Mouse (Mus musculus): ENCODE measurements at regions not wholly inside any gene's neighbourhood (a gene's known extent, or its start where the extent isn't known, plus 50 kb on each side); places are given as distances from the start of the nearest gene placed in this dataset.

DNA sequence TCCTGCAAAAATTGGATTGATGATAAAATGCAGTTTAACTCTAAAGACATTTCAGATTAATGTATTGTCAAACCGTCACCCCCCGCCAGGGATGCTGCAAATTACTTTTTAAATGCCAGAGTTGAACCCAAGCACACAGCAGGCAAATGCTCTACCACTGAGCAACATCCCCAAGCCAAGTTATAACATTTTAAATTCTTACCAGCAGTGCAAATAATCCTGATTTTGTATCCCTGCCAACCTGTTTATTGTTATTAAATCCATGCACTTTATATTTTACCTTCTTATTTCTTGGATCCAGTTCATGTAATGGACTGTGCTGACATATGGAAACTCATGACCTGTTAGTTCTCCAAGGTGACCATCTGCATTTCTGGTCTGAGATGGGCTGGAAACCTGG, 161.3 kb downstream of the Plpp3 start:
- no peak for TF ChIP-seq CTCF (IDR thresholded peaks at IDR 0.05 in 2 of 3, conservative IDR thresholded peaks at IDR 0.05 in 1 of 3; ENCODE audit: control insufficient read depth in 1 of 3, insufficient read depth in 1 of 3, low read depth in 2 of 3, low read length in 3 of 3, poor library complexity in 1 of 3, severe bottlenecking in 1 of 3)
- no peak for TF ChIP-seq ZMIZ1 (IDR thresholded peaks at IDR 0.05; ENCODE audit: low read depth, low read length)
- TF ChIP-seq CHD1 (IDR thresholded peaks at IDR 0.05; ENCODE audit: low read depth, low read length), result no peak
- TF ChIP-seq MAFK (IDR thresholded peaks at IDR 0.05; ENCODE audit: borderline replicate concordance, low read depth, low read length), result no peak
- TF ChIP-seq SIN3A (IDR thresholded peaks at IDR 0.05; ENCODE audit: low read length), result no peak
- TF ChIP-seq JUND (IDR thresholded peaks at IDR 0.05; ENCODE audit: low read depth, low read length), result no peak
- no peak for TF ChIP-seq USF2 (IDR thresholded peaks at IDR 0.05; ENCODE audit: borderline replicate concordance in 1 of 2, insufficient read depth in 1 of 2, low read depth in 1 of 2, low read length in 2 of 2)
